Mouse (Mus musculus): Measurements from ENCODE around the gene Esyt3.

The Esyt3 gene

GRCm38 (mm10) chr9:99357921-99358692, at the start of gene Esyt3:
TSS of gene Esyt3 (minus strand) at chr9:99358557.
- no peak for DNase-seq (ENCODE audit: low read depth, low spot score)

DNA sequence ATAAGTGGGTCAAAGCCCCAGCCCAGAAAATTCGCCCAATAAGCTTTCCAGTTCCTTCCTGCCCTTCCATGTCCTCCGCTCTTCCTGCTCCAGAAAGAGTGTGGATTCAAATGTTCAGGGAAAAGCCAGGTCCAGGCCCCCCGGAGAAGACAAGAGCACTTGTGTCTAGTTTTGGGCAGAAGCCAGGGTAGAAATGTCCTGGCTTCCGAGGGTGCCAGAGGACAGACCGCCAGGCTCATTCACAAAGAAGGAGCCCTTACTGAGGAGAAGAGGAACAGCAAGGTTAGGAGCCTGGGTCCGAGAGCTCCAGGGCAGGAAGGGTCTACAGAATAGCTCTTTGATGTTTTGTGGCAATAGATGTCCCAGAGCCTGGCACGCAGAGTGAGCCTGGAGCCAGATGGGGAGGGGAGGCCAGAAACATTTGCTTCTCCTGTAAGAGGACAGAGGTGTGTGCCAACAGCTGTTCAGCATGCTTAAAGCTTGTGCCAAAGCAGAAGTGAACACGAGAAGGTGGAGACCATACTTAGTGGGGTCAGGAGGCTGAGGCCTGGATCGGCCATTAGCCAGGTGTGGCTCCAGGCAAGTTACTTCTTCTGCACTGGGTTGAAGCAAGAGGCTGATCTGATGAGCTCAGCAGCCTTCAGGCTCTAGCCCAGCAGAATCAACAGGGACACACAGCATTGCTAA, 43.1 kb upstream of the Esyt3 start:
- peak; percentile 86 for DNase-seq (ENCODE audit: low read depth, low spot score)

GRCm38 (mm10) chr9:99400781-99401180, 42.4 kb upstream of the Esyt3 start:
- peak; percentile 58 for DNase-seq (ENCODE audit: low read depth, low spot score)

DNA sequence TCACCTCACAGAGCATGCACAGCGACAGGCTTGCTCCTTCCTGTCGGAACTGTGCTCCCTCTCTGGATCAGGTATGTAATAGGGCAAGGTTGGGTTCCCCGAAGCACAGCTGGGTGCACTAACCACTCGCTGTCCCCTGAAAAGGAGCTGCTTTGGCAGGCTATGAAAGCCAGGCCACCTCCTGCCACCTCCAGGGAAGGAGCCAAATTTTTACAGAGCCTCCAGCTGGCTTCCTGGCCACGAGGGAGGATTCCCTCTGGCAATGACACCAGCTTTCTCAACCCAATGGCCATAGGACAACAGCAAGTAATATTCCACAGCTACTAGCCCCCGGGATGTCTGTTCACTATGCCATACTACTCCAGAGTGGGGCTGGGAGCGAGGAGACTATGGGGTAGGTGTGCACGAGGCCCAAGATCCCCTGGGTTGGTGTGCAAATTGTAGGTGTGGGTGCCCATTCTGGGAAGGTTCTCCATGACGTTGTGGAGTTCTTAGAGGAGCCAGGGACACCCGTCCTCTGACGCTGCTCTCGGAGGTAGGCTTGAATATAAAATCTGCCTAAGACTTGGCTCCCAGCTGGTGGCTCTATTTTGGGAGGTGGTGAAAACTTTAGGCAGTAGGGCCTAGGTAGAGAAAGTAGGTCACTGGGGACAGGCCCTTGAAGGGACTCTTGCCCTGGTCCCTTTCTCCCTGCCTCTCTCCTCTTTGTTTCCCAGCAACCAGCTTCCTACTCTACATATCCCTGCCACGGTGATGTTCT, 38.9 kb upstream of the Esyt3 start:
- peak; percentile 79 for DNase-seq (ENCODE audit: low read depth, low spot score)

DNA sequence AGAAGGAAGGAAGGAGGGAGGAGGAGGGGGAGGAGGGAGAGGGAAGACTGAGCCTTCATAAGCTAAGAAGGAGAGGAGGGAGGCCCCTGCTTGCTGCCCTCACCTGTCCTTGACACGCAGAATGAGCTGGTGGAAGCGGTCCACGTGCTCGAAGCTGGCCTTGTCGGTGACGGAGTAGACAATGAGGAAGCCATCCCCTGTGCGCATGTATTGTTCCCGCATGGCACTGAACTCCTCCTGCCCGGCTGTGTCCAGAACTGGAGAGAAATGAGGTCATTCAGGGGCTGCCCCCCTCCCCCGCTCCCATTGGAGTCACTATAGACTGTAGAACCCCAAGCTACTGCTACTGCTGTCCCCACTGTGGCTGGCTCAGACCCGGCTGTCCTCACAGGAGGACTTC, 36.0 kb upstream of the Esyt3 start:
- DNase-seq (ENCODE audit: low read depth, low spot score), result no peak

GRCm38 (mm10) chr9:99393146-99393545, 34.8 kb upstream of the Esyt3 start:
- no peak for DNase-seq (ENCODE audit: low read depth, low spot score)

DNA sequence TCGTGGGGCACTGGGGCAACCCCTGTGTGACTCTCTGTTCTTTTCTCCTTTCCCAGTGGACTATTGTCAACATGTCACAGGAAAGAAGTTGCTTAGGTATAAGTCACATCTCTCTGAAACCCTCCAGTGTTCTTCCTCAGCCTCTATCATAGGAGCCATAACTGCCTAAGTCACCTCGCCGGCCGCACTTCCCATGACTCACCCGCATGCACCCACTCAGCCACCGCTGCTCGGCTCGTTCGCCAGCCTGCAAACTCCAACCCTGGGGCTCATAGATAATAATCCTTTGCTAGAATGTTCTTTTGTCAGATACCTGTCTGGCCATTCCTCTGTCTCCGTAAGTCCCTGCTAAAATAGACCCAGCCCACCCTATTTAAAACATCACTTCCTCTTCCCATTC, 33.2 kb upstream of the Esyt3 start:
- DNase-seq (ENCODE audit: low read depth, low spot score), result no peak

DNA sequence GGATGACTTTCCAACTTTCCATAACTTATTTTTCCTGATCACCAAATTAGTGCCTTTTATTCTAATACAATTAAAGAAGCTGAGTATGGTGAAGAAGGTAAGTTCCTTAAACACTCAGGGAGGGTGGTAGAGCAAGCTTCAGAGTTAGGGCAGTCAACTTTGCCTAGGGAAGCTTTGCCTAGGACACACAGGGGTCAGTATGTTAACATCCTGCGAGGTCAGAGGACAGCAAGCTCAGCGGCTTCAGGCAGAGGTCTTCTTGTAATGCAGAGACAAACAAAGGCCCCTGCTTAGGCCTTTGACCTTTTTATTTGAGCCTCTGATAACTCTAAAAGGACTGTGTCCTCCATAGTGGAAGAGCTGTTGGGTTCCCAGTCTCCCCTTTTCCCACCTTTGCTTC, 32.4 kb upstream of the Esyt3 start:
- no peak for DNase-seq (ENCODE audit: low read depth, low spot score)

- peak; percentile 52 for DNase-seq (ENCODE audit: low read depth, low spot score)
These were observed 31.8 kb upstream of the Esyt3 start for GRCm38 (mm10) chr9:99390201-99390600.

- no peak for DNase-seq (ENCODE audit: low read depth, low spot score)
These were observed 31.1 kb upstream of the Esyt3 start for GRCm38 (mm10) chr9:99389506-99389905.

GRCm38 (mm10) chr9:99388856-99389255, 30.5 kb upstream of the Esyt3 start:
- no peak for DNase-seq (ENCODE audit: low read depth, low spot score)

DNA sequence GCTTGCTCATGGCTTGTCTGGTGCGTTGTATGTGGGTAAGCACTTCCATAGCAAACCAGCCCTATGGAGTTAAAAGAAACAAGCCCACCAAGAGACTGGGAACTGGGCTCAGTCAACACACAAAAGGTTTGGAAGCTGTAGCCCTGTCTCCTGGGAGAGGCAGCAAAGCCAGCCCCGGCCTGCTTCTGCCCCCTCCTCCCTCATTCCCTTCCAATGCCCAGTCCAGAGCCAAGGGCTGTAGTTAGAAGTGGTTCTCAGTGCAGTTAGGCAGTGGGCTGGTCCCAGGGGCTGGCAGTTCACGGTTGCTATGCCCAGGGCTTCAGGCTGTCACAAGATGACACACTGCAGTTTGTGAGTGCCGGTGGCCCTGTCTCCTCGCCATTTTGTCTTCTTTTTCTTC, 29.7 kb upstream of the Esyt3 start:
- DNase-seq (ENCODE audit: low read depth, low spot score), result no peak

DNA sequence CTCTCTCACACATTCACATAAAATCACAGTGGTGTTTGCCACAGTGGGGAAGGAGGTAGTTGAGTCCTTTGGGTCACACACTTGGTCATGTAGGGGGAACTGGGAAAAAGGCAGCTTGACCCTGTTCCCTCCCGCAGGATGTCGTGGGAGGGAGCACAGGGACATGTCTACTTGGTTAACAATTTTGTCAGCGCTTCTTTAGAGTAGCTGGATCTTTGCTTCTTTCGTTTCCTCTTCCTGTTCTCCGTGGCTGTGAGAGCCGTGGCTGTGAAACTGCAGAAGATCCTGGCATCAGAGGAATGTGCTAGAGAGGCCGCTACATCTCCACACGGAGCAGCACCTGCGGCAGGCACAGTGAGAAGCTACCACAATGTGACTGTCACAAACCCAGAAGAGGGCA, 24.2 kb upstream of the Esyt3 start:
- no peak for DNase-seq (ENCODE audit: low read depth, low spot score)

GRCm38 (mm10) chr9:99379194-99379593, 20.8 kb upstream of the Esyt3 start:
- DNase-seq (ENCODE audit: low read depth, low spot score), result no peak

DNA sequence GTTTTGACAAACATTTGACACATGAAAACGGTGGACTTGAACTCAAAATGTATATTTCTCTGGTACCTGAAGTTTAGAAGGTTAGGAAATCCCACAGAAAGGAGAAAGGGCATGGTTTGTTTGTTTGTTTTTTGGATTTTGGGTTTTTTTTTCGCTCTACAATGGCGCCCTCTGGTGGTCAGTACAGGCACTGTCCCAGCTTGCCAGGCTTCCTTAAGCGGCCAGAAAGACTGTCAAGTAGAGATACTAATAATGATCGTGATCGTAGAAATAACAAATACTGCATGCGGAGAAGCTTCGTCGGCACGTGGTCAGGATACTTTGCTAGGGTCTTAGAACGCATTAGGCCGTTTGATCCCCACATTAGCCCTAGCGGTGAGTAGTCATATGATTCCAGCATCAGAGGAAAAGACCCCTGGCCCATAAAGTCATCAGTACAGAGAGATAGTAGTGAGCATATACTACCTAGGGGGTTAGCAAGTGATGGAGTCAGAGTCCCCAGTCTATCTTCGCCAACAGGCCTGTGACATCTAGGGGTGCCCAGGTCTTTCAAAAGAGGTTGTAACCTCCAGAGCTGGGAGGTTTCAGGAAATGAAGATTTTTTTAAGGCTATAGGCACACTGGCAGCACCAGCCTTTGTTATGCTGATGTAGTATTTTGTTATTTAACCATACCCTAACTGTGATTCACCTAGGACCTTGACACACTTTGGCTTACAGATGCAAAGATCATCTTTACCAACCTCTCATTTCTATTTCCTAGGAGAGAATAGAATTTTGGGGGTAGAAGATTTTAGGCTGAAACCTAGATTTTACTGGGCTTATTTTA, 18.4 kb upstream of the Esyt3 start:
- DNase-seq (ENCODE audit: low read depth, low spot score), result peak; percentile 23

DNA sequence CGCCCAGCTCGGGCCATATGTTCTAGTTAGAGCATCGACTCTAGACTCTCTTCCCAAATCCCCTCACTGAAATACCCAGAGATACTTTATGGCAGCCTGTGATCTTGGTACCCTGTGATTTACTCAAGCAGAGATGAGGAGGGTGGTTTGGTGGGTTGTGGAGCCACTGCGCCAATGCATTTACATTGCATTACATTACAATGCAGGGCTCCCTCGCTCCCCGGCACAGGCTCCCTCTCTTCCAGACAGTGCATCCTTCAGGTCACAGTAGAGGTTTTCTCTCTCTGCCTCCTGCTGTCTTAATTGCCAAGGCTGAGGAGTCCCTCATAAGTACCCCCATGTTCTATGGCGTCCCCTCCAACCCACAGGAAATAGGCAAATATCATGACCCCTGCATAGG, 10.1 kb upstream of the Esyt3 start:
- no peak for DNase-seq (ENCODE audit: low read depth, low spot score)

DNA sequence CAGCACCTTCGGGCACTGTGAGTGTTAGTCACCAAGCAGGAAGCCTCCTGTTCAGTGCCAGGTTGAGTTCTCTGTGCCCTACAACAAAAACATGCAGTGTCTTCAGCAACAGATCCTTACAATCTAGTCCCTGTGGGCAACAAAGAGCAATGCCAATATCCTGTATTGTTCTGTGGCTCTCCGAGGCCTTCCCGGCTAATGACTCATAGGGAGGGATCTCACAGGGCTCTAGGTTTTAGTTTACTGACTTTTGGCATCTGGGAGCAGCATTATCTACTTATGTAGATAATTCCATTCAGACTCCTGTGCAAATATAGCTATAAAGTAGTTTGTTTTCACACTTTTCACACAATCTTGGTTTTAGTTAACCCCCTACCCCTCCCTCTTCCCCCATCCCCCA, 7.5 kb upstream of the Esyt3 start:
- DNase-seq (ENCODE audit: low read depth, low spot score), result no peak

DNA sequence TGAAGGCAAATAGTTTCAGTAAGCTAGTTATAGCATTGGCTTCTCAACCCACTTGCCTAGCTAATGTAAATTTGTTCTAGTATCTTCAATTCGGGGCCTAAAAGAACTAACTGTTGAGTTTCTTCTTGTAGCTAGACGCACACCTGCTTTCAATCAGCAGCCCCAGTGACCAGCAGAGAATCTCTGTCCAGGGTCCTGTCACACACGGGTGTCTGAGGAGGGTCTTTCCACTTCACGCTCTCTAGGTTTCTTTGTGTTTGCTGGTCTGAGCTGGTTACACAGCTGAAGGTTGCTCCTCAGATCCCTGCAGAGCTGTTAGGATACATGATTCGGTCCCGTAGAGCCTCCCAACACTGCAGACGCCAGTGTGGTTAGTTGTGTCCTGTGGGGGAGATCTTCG, 4.7 kb upstream of the Esyt3 start:
- DNase-seq (ENCODE audit: low read depth, low spot score), result no peak

- no peak for DNase-seq (ENCODE audit: low read depth, low spot score)
These were observed 3.6 kb upstream of the Esyt3 start for GRCm38 (mm10) chr9:99361946-99362345.

GRCm38 (mm10) chr9:99359012-99359411, 655 bp upstream of the Esyt3 start:
- DNase-seq (ENCODE audit: low read depth, low spot score), result no peak

GRCm38 (mm10) chr9:99357561-99357920, 816 bp downstream of the Esyt3 start:
- no peak for DNase-seq (ENCODE audit: low read depth, low spot score)

GRCm38 (mm10) chr9:99355971-99356370, 2.4 kb downstream of the Esyt3 start:
- no peak for DNase-seq (ENCODE audit: low read depth, low spot score)

Data from skeletal muscle tissue, adult 2 months (tissue).